Mouse (Mus musculus) midbrain, embryonic 16.5 days (tissue): ENCODE data around the gene Rps27. TPM values are rescaled to one million over a fixed set of nuclear protein-coding genes. Genes with fewer than 3 reads are reported as not detected.

Experiments
- ATAC-seq: fragments of 200-750 bp; cut with Nextera tagmentation; 2 replicates; pipeline ENCODE4 v1.8.0; 2017; ENCODE audit warnings: moderate TSS enrichment
- H3K27ac ChIP-seq: fragments of 300-500 bp; sonication (generic); 2 replicates; pipeline ENCODE4 v1.5.1; 2014; ENCODE audit warnings: mild to moderate bottlenecking, low read length, mixed read lengths
- H3K27me3 ChIP-seq: fragments of 300-500 bp; sonication (generic); 2 replicates; pipeline ENCODE4 v1.6.1; 2014; ENCODE audit warnings: low read depth, low read length, mixed read lengths; ENCODE audit not compliant: control insufficient read depth, insufficient read depth
- H3K36me3 ChIP-seq: fragments of 300-500 bp; sonication (generic); 2 replicates; pipeline ENCODE4 v1.6.1; 2014; ENCODE audit warnings: mild to moderate bottlenecking, low read length, moderate library complexity, mixed read lengths; ENCODE audit not compliant: control insufficient read depth, insufficient read depth
- H3K4me1 ChIP-seq: fragments of 300-500 bp; sonication (generic); 2 replicates; pipeline ENCODE4 v1.6.1; 2014; ENCODE audit warnings: mild to moderate bottlenecking, low read length, mixed read lengths; ENCODE audit not compliant: control insufficient read depth, insufficient read depth
- H3K4me2 ChIP-seq: fragments of 300-500 bp; sonication (generic); 2 replicates; pipeline ENCODE4 v1.6.1; 2014; ENCODE audit warnings: mild to moderate bottlenecking, low read length, mixed read lengths
- H3K4me3 ChIP-seq: fragments of 300-500 bp; sonication (generic); 2 replicates; pipeline ENCODE4 v1.5.1; 2014; ENCODE audit warnings: low read depth, mild to moderate bottlenecking, low read length, moderate library complexity, mixed read lengths
- H3K9ac ChIP-seq: fragments of 300-500 bp; sonication (generic); 2 replicates; pipeline ENCODE4 v1.6.1; 2014; ENCODE audit warnings: low read depth, low read length, mixed read lengths
- H3K9me3 ChIP-seq: fragments of 300-500 bp; sonication (generic); replicated peaks from 2 replicates; pipeline ENCODE4 v1.6.1; 2014; ENCODE audit warnings: mild to moderate bottlenecking, low read length, mixed read lengths; ENCODE audit not compliant: control insufficient read depth, poor library complexity, severe bottlenecking
- WGBS: fragments of 180-500 bp; shearing (Covaris S2); extraction: QIAGEN DNeasy Blood & Tissue Kit; methylation state at CpG from one replicate; pipeline ENCODE4 v1.1.7; 2014; 5-methylcytosine and 5-hydroxymethylcytosine counted together
- polyA plus RNA-seq: library from polyadenylated mRNA; unstranded; fragments of >200 nt; fragmentation: Nextera tagmentation; extraction: Ambion mirVana; gene quantifications from 2 replicates; pipeline ENCODE4 v1.2.1, GENCODE M21; 2015

Rps27 gene
- polyA plus RNA-seq, 1 experiment from 2014 or later = 691 TPM

DNA sequence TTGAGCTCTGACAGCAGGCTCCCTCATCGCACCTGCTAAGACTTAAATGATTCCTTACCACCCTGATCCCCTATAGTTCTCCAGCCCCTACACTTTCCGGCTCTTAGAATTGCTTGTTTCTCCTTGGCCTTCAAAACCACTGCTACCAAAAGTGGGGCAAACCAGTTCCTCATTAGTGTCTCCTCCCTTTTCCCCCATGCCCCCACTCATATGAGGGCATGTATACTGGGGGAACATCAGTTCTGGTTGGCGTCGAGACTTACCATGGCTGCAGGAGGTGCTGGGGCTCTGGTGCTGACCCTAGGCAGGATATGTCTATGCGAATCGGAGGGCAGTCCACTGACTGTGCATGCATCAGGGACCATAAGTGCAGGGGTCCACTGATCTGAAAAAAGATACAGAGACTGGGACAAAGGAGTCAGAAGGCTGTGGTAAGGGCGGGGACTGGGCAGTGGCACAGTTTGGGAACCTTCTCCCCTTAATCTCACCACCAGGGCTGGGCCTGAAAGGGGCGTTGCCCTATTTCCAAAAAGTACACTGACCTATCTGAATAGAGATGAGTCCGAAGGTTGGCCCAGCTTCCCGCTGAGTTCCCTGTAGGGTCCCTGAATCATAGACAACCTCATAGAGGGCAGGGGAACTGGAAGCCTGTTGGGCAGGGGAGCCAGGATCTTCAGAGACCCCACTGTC, 28.4 kb upstream of the Rps27 start:
- Histone ChIP-seq H3K4me3 (no peak overlapping the region), H3K27me3 (no peaks in the 10 kb centered on the region), H3K27ac (no peak overlapping the region), H3K9me3 (no peaks in the 10 kb centered on the region), H3K4me1 (peaks cover 7% of the 10 kb centered on the region; the same call in 1 of the 2 replicates), H3K4me2 (no peak overlapping the region), H3K9ac (no peak overlapping the region), H3K36me3 (no peaks in the 10 kb centered on the region)
- no peak for ATAC-seq
- WGBS = 89% methylated on average over 10 of the region's 10 CpGs

DNA sequence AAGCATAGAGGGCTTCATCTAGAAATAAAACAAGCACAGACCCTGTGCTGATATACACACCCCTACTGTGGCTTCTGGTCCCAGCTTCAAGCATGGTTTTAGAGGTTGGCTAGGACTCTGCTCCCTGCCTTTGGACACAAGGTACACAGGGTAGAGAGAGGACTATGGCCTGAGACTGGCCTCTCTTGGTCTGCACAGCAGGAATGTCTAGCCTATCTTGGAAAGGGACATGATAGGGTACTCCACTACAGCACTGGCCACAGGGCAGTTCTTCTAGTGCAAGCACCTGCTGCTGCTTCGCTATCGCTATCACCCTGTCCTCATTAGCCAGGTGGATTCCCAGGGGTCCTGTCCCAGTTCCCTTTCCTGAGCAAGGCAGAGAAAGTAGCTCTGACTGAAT, 27.8 kb upstream of the Rps27 start:
- H3K27me3 ChIP-seq = no peaks in the 10 kb centered on the region
- H3K4me1 ChIP-seq = peaks cover 7% of the 10 kb centered on the region; the same call in 1 of the 2 replicates
- H3K9me3 ChIP-seq = no peaks in the 10 kb centered on the region
- WGBS = 86% methylated on average over 2 of the region's 2 CpGs
- H3K36me3 ChIP-seq = peaks cover 2% of the 10 kb centered on the region; the same call in 1 of the 2 replicates
- H3K4me3 ChIP-seq = no peak overlapping the region
- no peak for ATAC-seq
- H3K4me2 ChIP-seq = no peak overlapping the region
- no peak overlapping the region for H3K27ac ChIP-seq
- no peak overlapping the region for H3K9ac ChIP-seq

DNA sequence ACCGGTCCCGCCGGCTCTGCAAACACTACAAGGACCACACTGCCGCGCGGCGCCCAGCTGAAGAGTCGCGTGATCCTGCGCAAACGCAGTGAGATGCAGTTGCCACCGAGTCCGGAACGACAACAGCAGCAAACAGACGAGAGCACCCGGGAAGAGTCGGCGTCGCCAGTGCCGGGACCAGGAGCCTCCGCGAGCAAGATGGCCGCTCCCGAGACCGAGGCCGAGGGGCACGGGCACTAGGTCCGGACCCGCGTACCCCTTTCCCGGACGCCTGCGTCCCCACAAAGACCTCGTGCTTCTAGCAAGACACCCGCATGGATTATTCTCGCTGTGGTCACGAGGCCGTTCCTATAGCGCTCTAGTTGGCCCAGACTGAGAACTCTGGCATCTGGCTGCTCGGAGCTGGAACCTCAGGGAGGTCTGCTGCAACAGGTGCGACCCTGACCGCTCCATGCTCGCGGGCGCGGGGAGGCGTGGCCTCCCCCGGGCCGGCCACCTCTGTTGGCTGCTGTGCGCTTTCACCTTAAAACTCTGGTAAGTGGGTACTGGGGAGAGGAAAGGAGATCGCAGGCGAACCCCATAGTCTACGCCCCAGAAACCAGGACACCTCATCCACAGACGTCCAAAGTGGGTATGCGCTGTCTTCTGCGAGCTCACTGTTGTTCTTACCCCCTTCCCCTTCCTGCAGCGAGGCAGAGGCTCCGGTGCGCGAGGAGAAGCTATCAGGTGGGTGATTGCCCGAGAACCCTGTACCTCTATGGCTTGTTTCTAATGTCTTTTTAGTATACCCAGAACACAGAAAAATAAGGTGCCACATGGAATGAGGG, 18.3 kb upstream of the Rps27 start, which contains the start of gene Jtb:
Gene Jtb, plus strand, starts transcription at position 91 of the 827 bp plus-strand sequence.
- peak within 1 kb of the TSS; percentile 66 for H3K4me2 ChIP-seq
- WGBS = under 1% methylated on average over 61 of the region's 61 CpGs
- no peaks in the 10 kb centered on the region for H3K9me3 ChIP-seq
- peak within 1 kb of the TSS; percentile 66 for H3K9ac ChIP-seq
- H3K36me3 ChIP-seq = peaks cover 8% of the 10 kb centered on the region
- no peaks in the 10 kb centered on the region for H3K27me3 ChIP-seq
- H3K4me3 ChIP-seq = peak within 1 kb of the TSS; percentile 56
- ATAC-seq = peak; percentile 99
- H3K4me1 ChIP-seq = peaks cover 6% of the 10 kb centered on the region
- peak within 1 kb of the TSS; percentile 80 for H3K27ac ChIP-seq

DNA sequence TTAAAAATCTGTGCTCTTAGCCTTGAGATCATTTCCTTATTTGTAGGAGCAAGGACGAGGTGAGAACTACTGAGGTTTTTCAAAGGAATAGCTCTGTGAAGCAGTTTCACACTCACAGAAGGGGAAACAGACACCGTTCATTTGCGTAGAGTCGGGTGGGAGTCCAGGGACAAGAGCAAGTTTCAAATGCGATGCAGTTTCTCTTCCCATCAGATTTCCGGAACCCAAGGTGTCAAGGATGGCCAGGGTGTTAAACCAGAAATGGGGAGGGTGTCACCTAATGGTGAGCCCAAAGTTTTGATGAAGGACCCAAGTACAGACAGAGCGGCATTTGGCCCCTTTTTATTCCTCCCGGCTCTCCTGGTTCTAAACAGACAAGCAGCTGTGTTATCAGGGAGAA, 17.6 kb upstream of the Rps27 start:
- H3K36me3 ChIP-seq = peaks cover 6% of the 10 kb centered on the region
- WGBS = 16% methylated on average over 8 of the region's 8 CpGs
- H3K4me1 ChIP-seq = peaks cover 6% of the 10 kb centered on the region
- H3K4me3 ChIP-seq = peak overlapping the region; percentile 56
- peak overlapping the region; percentile 66; the same call in 1 of the 2 replicates for H3K9ac ChIP-seq
- ATAC-seq = no peak
- no peaks in the 10 kb centered on the region for H3K9me3 ChIP-seq
- peak overlapping the region; percentile 66 for H3K4me2 ChIP-seq
- H3K27me3 ChIP-seq = no peaks in the 10 kb centered on the region
- H3K27ac ChIP-seq = peak overlapping the region; percentile 50

DNA sequence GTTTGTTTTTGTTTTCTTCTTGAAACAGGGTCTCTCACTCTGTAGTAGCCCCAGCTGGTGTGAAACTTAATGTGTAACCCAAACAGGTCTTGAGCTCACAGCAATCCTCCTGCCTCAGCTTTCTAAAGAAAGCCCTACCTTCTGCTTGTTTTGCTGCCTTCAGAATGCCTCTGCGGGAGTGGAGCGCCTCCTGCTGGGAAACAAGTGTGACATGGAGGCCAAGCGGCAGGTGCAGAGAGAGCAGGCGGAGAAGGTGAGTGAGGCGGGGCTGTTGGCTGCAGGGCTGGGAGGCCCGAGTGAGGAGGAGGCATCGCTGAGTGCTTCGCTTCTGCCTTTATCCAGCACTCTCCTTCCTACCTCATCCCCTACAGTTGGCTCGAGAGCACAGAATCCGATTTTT, 10.9 kb upstream of the Rps27 start:
- no peak for ATAC-seq

DNA sequence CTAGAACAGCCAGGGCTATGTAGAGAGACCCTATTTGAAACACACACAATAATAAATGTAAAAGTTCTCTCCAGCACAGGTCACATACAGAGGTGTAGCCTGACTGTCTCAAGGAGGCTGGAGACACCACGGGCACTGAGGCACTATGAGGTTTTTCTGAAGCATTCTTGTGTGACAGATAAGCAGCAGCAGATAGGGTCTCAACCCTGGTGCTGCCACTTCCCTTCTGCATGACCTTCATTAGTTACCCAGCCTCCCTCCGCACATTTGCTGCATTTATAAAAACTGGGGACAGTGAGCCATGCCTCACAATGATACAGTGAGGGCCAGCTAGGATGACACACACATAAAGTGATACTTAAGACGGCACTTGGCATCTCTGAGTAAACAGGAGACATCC, 9.5 kb upstream of the Rps27 start:
- Histone ChIP-seq H3K27me3 (no peaks in the 10 kb centered on the region), H3K9me3 (no peaks in the 10 kb centered on the region), H3K9ac (no peak overlapping the region), H3K4me1 (peaks cover 8% of the 10 kb centered on the region; the same call in 1 of the 2 replicates), H3K4me2 (no peak overlapping the region), H3K4me3 (no peak overlapping the region), H3K36me3 (no peaks in the 10 kb centered on the region), H3K27ac (no peak overlapping the region)
- WGBS = 90% methylated on average over 3 of the region's 3 CpGs
- ATAC-seq = no peak

More for the DNA sequence above, 10.9 kb upstream of the Rps27 start:
- Histone ChIP-seq H3K4me3 (no peak overlapping the region), H3K4me2 (no peak overlapping the region), H3K36me3 (no peaks in the 10 kb centered on the region), H3K4me1 (peaks cover 8% of the 10 kb centered on the region; the same call in 1 of the 2 replicates), H3K27ac (no peak overlapping the region), H3K27me3 (no peaks in the 10 kb centered on the region), H3K9me3 (no peaks in the 10 kb centered on the region), H3K9ac (no peak overlapping the region)
- 87% methylated on average over 10 of the region's 10 CpGs for WGBS

DNA sequence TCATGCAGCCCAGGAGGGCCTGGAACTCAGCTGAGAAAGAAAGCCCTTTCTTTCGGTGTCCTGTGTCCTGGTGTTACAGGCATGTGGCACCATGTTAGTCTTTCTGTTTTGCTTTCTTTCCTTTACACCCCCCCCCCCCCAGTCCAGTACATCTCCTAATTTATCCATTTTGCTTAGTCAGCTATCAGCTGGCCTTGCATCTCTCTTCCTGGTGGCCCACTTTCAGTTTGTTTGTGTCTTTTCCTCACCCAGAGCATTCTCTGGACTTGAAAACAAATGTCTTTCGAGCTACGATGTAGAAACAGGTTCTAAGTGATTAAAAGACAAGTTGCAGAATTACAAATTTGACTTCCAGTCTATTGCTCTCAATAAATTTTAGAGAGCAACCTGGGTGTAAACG, 9.0 kb upstream of the Rps27 start:
- H3K4me3 ChIP-seq = no peak overlapping the region
- ATAC-seq = no peak

DNA sequence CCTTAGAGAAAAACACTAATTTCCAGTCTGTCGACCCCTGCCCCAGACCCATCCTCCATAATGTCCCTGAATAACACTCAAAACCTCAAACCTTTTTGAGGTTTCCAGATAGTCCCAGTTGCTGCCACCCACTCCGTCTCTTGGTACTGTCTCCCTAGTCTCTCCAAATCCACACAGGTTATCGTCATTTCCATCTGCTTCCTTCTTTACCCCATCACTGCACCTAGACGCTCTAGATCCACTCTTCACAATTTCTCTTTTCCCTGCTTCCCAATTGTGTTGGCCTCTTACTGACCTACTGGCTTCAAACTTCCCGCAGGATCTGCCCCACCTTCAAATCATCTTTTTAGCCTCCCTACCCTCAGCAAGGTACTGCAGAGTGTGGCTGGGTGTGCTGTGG, 7.7 kb upstream of the Rps27 start:
- H3K4me1 ChIP-seq = peaks cover 8% of the 10 kb centered on the region; the same call in 1 of the 2 replicates
- peak overlapping the region; percentile 64 for H3K4me2 ChIP-seq
- peak overlapping the region; percentile 51; the same call in 1 of the 2 replicates for H3K9ac ChIP-seq
- no peaks in the 10 kb centered on the region for H3K9me3 ChIP-seq
- H3K27me3 ChIP-seq = no peaks in the 10 kb centered on the region
- ATAC-seq = no peak
- peak overlapping the region; percentile 31 for H3K4me3 ChIP-seq
- no peak overlapping the region for H3K27ac ChIP-seq
- 24% methylated on average over 5 of the region's 5 CpGs for WGBS
- no peaks in the 10 kb centered on the region for H3K36me3 ChIP-seq

More for the DNA sequence above, 9.0 kb upstream of the Rps27 start:
- Histone ChIP-seq H3K9me3 (no peaks in the 10 kb centered on the region), H3K27me3 (no peaks in the 10 kb centered on the region), H3K9ac (no peak overlapping the region), H3K4me2 (no peak overlapping the region), H3K4me1 (peaks cover 8% of the 10 kb centered on the region; the same call in 1 of the 2 replicates), H3K27ac (no peak overlapping the region), H3K36me3 (no peaks in the 10 kb centered on the region)
- WGBS = 90% methylated on average over 4 of the region's 4 CpGs
